Mouse (Mus musculus): ENCODE measurements around the gene Wbp11. TPM values are rescaled to one million over a fixed set of nuclear protein-coding genes. Genes with fewer than 3 reads are reported as not detected.

Gene Wbp11
- polyA plus RNA-seq, 1 experiment from 2014 or later = 72.3 TPM

GRCm38 (mm10) chr6:136857186-136857872, 29.3 kb upstream of the Wbp11 start, which contains the start of gene Art4:
Art4 (minus strand) TSS chr6:136857733.
- no peak for ATAC-seq (ENCODE audit: low read depth)
- Histone ChIP-seq H3K27me3 (ENCODE audit: control insufficient read depth, insufficient read depth, low read length) (no peaks in the 10 kb centered on the region), H3K4me3 (ENCODE audit: low read depth, low read length) (no peak within 1 kb of the TSS), H3K4me2 (ENCODE audit: low read depth, low read length) (no peak within 1 kb of the TSS), H3K36me3 (ENCODE audit: control insufficient read depth, insufficient read depth, low read length) (no peaks in the 10 kb centered on the region), H3K9me3 (ENCODE audit: control insufficient read depth, low read length) (no peaks in the 10 kb centered on the region), H3K27ac (ENCODE audit: low read depth, low read length) (no peak within 1 kb of the TSS), H3K9ac (replicated peaks; ENCODE audit: low read depth, low read length) (no peak within 1 kb of the TSS), H3K4me1 (ENCODE audit: control insufficient read depth, insufficient read depth, low read length) (no peaks in the 10 kb centered on the region)
- WGBS = 80% methylated on average over 18 of the region's 18 CpGs

GRCm38 (mm10) chr6:136856071-136856636, 28.1 kb upstream of the Wbp11 start:
- H3K9ac ChIP-seq (replicated peaks; ENCODE audit: low read depth, low read length) = no peak overlapping the region
- 68% methylated on average over 14 of the region's 14 CpGs for WGBS
- no peak overlapping the region for H3K4me2 ChIP-seq (ENCODE audit: low read depth, low read length)
- H3K4me3 ChIP-seq (ENCODE audit: low read depth, low read length) = no peak overlapping the region
- H3K4me1 ChIP-seq (ENCODE audit: control insufficient read depth, insufficient read depth, low read length) = no peaks in the 10 kb centered on the region
- no peaks in the 10 kb centered on the region for H3K9me3 ChIP-seq (ENCODE audit: control insufficient read depth, low read length)
- no peaks in the 10 kb centered on the region for H3K27me3 ChIP-seq (ENCODE audit: control insufficient read depth, insufficient read depth, low read length)
- H3K36me3 ChIP-seq (ENCODE audit: control insufficient read depth, insufficient read depth, low read length) = no peaks in the 10 kb centered on the region
- no peak overlapping the region for H3K27ac ChIP-seq (ENCODE audit: low read depth, low read length)
- ATAC-seq (ENCODE audit: low read depth) = no peak

- no peak for ATAC-seq (ENCODE audit: low read depth)
- Histone ChIP-seq H3K36me3 (ENCODE audit: control insufficient read depth, insufficient read depth, low read length) (no peaks in the 10 kb centered on the region), H3K9ac (replicated peaks; ENCODE audit: low read depth, low read length) (no peak overlapping the region), H3K4me3 (ENCODE audit: low read depth, low read length) (no peak overlapping the region), H3K9me3 (ENCODE audit: control insufficient read depth, low read length) (no peaks in the 10 kb centered on the region), H3K4me2 (ENCODE audit: low read depth, low read length) (no peak overlapping the region), H3K27ac (ENCODE audit: low read depth, low read length) (no peak overlapping the region), H3K4me1 (ENCODE audit: control insufficient read depth, insufficient read depth, low read length) (no peaks in the 10 kb centered on the region), H3K27me3 (ENCODE audit: control insufficient read depth, insufficient read depth, low read length) (no peaks in the 10 kb centered on the region)
- whole genome bisulfite sequencing = 67% methylated on average over 2 of the region's 2 CpGs
Measured at GRCm38 (mm10) chr6:136855183-136855582, 27.1 kb upstream of the Wbp11 start.

GRCm38 (mm10) chr6:136854361-136854781, 26.3 kb upstream of the Wbp11 start:
- no peak for ATAC-seq (ENCODE audit: low read depth)
- Histone ChIP-seq H3K27me3 (ENCODE audit: control insufficient read depth, insufficient read depth, low read length) (no peaks in the 10 kb centered on the region), H3K4me1 (ENCODE audit: control insufficient read depth, insufficient read depth, low read length) (no peaks in the 10 kb centered on the region), H3K9me3 (ENCODE audit: control insufficient read depth, low read length) (no peaks in the 10 kb centered on the region), H3K4me3 (ENCODE audit: low read depth, low read length) (no peak overlapping the region), H3K36me3 (ENCODE audit: control insufficient read depth, insufficient read depth, low read length) (no peaks in the 10 kb centered on the region), H3K9ac (replicated peaks; ENCODE audit: low read depth, low read length) (no peak overlapping the region), H3K27ac (ENCODE audit: low read depth, low read length) (no peak overlapping the region), H3K4me2 (ENCODE audit: low read depth, low read length) (no peak overlapping the region)
- 94% methylated on average over 11 of the region's 11 CpGs for whole genome bisulfite sequencing

DNA sequence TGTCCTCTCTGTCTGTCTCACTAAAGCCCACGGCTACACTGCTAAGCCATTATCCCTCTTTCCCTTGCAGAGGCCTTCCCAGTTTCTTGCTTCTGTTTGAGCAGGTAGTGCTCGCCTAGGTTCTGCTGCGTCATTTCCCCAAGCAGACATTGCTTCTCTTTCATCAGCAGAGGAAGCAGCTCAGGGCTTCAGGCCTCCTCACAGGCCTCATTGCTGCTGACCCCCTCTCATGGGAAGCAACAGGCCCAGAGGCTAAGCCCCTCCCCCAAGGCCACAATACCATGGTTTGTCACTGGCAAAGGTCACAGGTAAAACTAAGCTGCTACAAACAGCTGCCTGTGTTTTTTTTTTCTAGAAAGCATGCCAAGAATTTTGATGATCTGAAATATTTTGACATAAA, 24.7 kb upstream of the Wbp11 start:
- Histone ChIP-seq H3K9ac (replicated peaks; ENCODE audit: low read depth, low read length) (no peak overlapping the region), H3K27ac (ENCODE audit: low read depth, low read length) (no peak overlapping the region), H3K9me3 (ENCODE audit: control insufficient read depth, low read length) (no peaks in the 10 kb centered on the region), H3K4me3 (ENCODE audit: low read depth, low read length) (no peak overlapping the region), H3K4me2 (ENCODE audit: low read depth, low read length) (no peak overlapping the region), H3K27me3 (ENCODE audit: control insufficient read depth, insufficient read depth, low read length) (no peaks in the 10 kb centered on the region), H3K36me3 (ENCODE audit: control insufficient read depth, insufficient read depth, low read length) (no peaks in the 10 kb centered on the region), H3K4me1 (ENCODE audit: control insufficient read depth, insufficient read depth, low read length) (no peaks in the 10 kb centered on the region)
- WGBS = 61% methylated on average over 3 of the region's 3 CpGs
- no peak for ATAC-seq (ENCODE audit: low read depth)

DNA sequence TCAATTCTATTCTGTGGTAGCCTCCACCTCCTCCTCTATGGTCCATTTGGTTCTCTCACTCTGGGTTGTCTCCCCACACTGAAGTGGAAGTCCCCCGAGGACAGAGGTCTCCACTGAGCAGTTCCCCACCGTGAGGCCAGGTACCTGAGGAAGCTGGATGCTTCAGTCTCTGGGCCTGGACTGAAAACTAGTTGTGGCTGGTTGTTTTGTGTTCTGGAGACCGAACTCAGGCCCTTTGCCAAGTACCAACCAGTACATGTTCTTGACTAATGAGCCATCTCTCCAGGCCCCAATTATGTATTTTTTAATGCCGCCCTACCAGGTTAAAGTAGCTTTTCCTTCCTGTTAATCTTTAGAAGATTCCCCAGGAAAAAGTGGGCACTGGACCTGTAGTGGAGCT, 24.3 kb upstream of the Wbp11 start:
- no peak overlapping the region for H3K27ac ChIP-seq (ENCODE audit: low read depth, low read length)
- no peak for ATAC-seq (ENCODE audit: low read depth)
- no peak overlapping the region for H3K4me2 ChIP-seq (ENCODE audit: low read depth, low read length)
- no peaks in the 10 kb centered on the region for H3K4me1 ChIP-seq (ENCODE audit: control insufficient read depth, insufficient read depth, low read length)
- H3K27me3 ChIP-seq (ENCODE audit: control insufficient read depth, insufficient read depth, low read length) = no peaks in the 10 kb centered on the region
- no peak overlapping the region for H3K9ac ChIP-seq (replicated peaks; ENCODE audit: low read depth, low read length)
- no peak overlapping the region for H3K4me3 ChIP-seq (ENCODE audit: low read depth, low read length)
- H3K36me3 ChIP-seq (ENCODE audit: control insufficient read depth, insufficient read depth, low read length) = no peaks in the 10 kb centered on the region
- WGBS = 84% methylated on average over 4 of the region's 4 CpGs
- no peaks in the 10 kb centered on the region for H3K9me3 ChIP-seq (ENCODE audit: control insufficient read depth, low read length)

GRCm38 (mm10) chr6:136850267-136850666, 22.2 kb upstream of the Wbp11 start:
- no peak overlapping the region for H3K27ac ChIP-seq (ENCODE audit: low read depth, low read length)
- no peak for ATAC-seq (ENCODE audit: low read depth)
- no peaks in the 10 kb centered on the region for H3K27me3 ChIP-seq (ENCODE audit: control insufficient read depth, insufficient read depth, low read length)
- H3K4me2 ChIP-seq (ENCODE audit: low read depth, low read length) = no peak overlapping the region
- H3K9ac ChIP-seq (replicated peaks; ENCODE audit: low read depth, low read length) = no peak overlapping the region
- WGBS = 84% methylated on average over 6 of the region's 6 CpGs
- no peaks in the 10 kb centered on the region for H3K9me3 ChIP-seq (ENCODE audit: control insufficient read depth, low read length)
- H3K36me3 ChIP-seq (ENCODE audit: control insufficient read depth, insufficient read depth, low read length) = no peaks in the 10 kb centered on the region
- no peak overlapping the region for H3K4me3 ChIP-seq (ENCODE audit: low read depth, low read length)
- no peaks in the 10 kb centered on the region for H3K4me1 ChIP-seq (ENCODE audit: control insufficient read depth, insufficient read depth, low read length)

GRCm38 (mm10) chr6:136848971-136849370, 20.9 kb upstream of the Wbp11 start:
- no peak overlapping the region for H3K27ac ChIP-seq (ENCODE audit: low read depth, low read length)
- H3K36me3 ChIP-seq (ENCODE audit: control insufficient read depth, insufficient read depth, low read length) = no peaks in the 10 kb centered on the region
- H3K4me2 ChIP-seq (ENCODE audit: low read depth, low read length) = no peak overlapping the region
- H3K4me3 ChIP-seq (ENCODE audit: low read depth, low read length) = no peak overlapping the region
- no peak for ATAC-seq (ENCODE audit: low read depth)
- H3K9ac ChIP-seq (replicated peaks; ENCODE audit: low read depth, low read length) = no peak overlapping the region
- H3K4me1 ChIP-seq (ENCODE audit: control insufficient read depth, insufficient read depth, low read length) = no peaks in the 10 kb centered on the region
- 91% methylated on average over 5 of the region's 5 CpGs for WGBS
- no peaks in the 10 kb centered on the region for H3K9me3 ChIP-seq (ENCODE audit: control insufficient read depth, low read length)
- no peaks in the 10 kb centered on the region for H3K27me3 ChIP-seq (ENCODE audit: control insufficient read depth, insufficient read depth, low read length)

GRCm38 (mm10) chr6:136848399-136848798, 20.4 kb upstream of the Wbp11 start:
- Histone ChIP-seq H3K36me3 (ENCODE audit: control insufficient read depth, insufficient read depth, low read length) (no peaks in the 10 kb centered on the region), H3K27ac (ENCODE audit: low read depth, low read length) (no peak overlapping the region), H3K4me3 (ENCODE audit: low read depth, low read length) (no peak overlapping the region), H3K27me3 (ENCODE audit: control insufficient read depth, insufficient read depth, low read length) (no peaks in the 10 kb centered on the region), H3K9me3 (ENCODE audit: control insufficient read depth, low read length) (no peaks in the 10 kb centered on the region), H3K9ac (replicated peaks; ENCODE audit: low read depth, low read length) (no peak overlapping the region), H3K4me1 (ENCODE audit: control insufficient read depth, insufficient read depth, low read length) (no peaks in the 10 kb centered on the region), H3K4me2 (ENCODE audit: low read depth, low read length) (no peak overlapping the region)
- 87% methylated on average over 8 of the region's 8 CpGs for WGBS
- ATAC-seq (ENCODE audit: low read depth) = no peak

Data from neural tube, embryonic 14.5 days (tissue).